ENCODE assay signal across 8 mouse cellular contexts in genomic region chr4:142098303-142098702, GRCm38 (mm10). TPM values are rescaled to one million over a fixed set of nuclear protein-coding genes. Genes with fewer than 3 reads are reported as not detected.
DNase-seq lines count a peak whose midpoint lies in the region; ATAC-seq and TF ChIP-seq lines count a peak whose summit lies in the region.

No protein-coding gene starts in this region.

- no peak overlapping the region for H3K4me3 ChIP-seq in CH12.LX (replicated peaks in 1 of 3; ENCODE audit: low read depth in 2 of 3, low read length in 2 of 3, poor library complexity in 1 of 3)
- no peak overlapping the region for H3K4me3 ChIP-seq in heart, embryonic 11.5 days (ENCODE audit: low read depth, low read length)
- H3K4me3 ChIP-seq in liver, embryonic 11.5 days (ENCODE audit: low read depth, low read length): no peak overlapping the region
- H3K4me3 ChIP-seq in stomach, postnatal 0 days (ENCODE audit: low read depth, low read length): no peak overlapping the region; the same call in 1 of the 2 replicates

- TF ChIP-seq POLR2A in CH12.LX (IDR thresholded peaks at IDR 0.05; ENCODE audit: low read depth, low read length): no peak

- no peak overlapping the region for H3K27ac ChIP-seq in CH12.LX (ENCODE audit: insufficient read depth, low read depth)
- H3K27ac ChIP-seq in heart, embryonic 11.5 days (ENCODE audit: low read depth, low read length): no peak overlapping the region
- no peak overlapping the region for H3K27ac ChIP-seq in liver, embryonic 11.5 days (ENCODE audit: low read depth, low read length)
- H3K27ac ChIP-seq in stomach, postnatal 0 days (replicated peaks): peak overlapping the region; percentile 82

- H3K9ac ChIP-seq in CH12.LX (ENCODE audit: insufficient read depth, low read depth): no peak overlapping the region
- no peak overlapping the region for H3K9ac ChIP-seq in heart, embryonic 11.5 days (ENCODE audit: low read depth, low read length)
- H3K9ac ChIP-seq in liver, embryonic 11.5 days (ENCODE audit: low read depth, low read length): no peak overlapping the region
- no peak overlapping the region for H3K9ac ChIP-seq in stomach, postnatal 0 days (ENCODE audit: low read length)

- in situ Hi-C loops in CH12.LX (cut with MboI; ENCODE audit: low pct_ligation_motif_present, low pct_unique_long_range_greater_than_20kb, low sequenced_read_pairs): loop anchor here (25.0 kb wide), 1 partner anchor 686 kb away; the partner anchor contains the start of genes Clcnkb and Hspb7

- no peaks in the 10 kb centered on the region for H3K36me3 ChIP-seq in CH12.LX (replicated peaks in 1 of 2; ENCODE audit: control insufficient read depth in 1 of 2, insufficient read depth in 1 of 2, low read length in 1 of 2)
- no peaks in the 10 kb centered on the region for H3K36me3 ChIP-seq in heart, embryonic 11.5 days (ENCODE audit: control insufficient read depth, insufficient read depth, low read length)
- no peaks in the 10 kb centered on the region for H3K36me3 ChIP-seq in liver, embryonic 11.5 days (ENCODE audit: control insufficient read depth, insufficient read depth, low read length)
- H3K36me3 ChIP-seq in stomach, postnatal 0 days (ENCODE audit: control insufficient read depth, insufficient read depth, low read length): no peaks in the 10 kb centered on the region

- no peak overlapping the region for H3K4me2 ChIP-seq in CH12.LX (ENCODE audit: insufficient read depth, low read depth, poor library complexity, severe bottlenecking)
- H3K4me2 ChIP-seq in heart, embryonic 11.5 days: peak overlapping the region; percentile 39; the same call in 1 of the 2 replicates
- H3K4me2 ChIP-seq in liver, embryonic 11.5 days: peak overlapping the region; percentile 13; the same call in 1 of the 2 replicates
- H3K4me2 ChIP-seq in stomach, postnatal 0 days (replicated peaks; ENCODE audit: low read depth): peak overlapping the region; percentile 47

- TF ChIP-seq RAD21 in CH12.LX (IDR thresholded peaks at IDR 0.05; ENCODE audit: low read depth, low read length): peak; percentile 84

- dilution Hi-C loops in CH12.LX (cut with MboI; ENCODE audit: extremely low pct_ligation_motif_present, extremely low pct_unique_long_range_greater_than_20kb, low sequenced_read_pairs): no loop called here

- DNase-seq in CH12.LX (ENCODE audit: extremely low read depth): peak; percentile 63
- peak; percentile 56 for DNase-seq in c-Kit-positive CD71-negative TER-119-negative erythroid progenitor cells, embryonic 14.5 days (ENCODE audit: low read depth)
- peak; percentile 57 for DNase-seq in fibroblast of lung, adult 2 months (ENCODE audit: low read depth)
- peak; percentile 93 for DNase-seq in kidney, postnatal 10 days
- DNase-seq in liver, embryonic 11.5 days (ENCODE audit: low spot score): peak; percentile 63
- DNase-seq in neural tube, embryonic 10.5 days (ENCODE audit: extremely low spot score, low spot score): peak; percentile 80
- peak; percentile 90 for DNase-seq in stomach, postnatal 0 days (ENCODE audit: low spot score)

- ATAC-seq in heart, embryonic 11.5 days (replicated peaks; ENCODE audit: insufficient number of reproducible peaks, low FRiP score, low TSS enrichment): no peak
- 0 out of 2 replicates have a peak, but pooled peaks have one; percentile 25 for ATAC-seq in liver, embryonic 11.5 days (replicated peaks; ENCODE audit: low FRiP score)
- ATAC-seq in stomach, postnatal 0 days (ENCODE audit: low FRiP score, low TSS enrichment): peak; percentile 56

- peak; percentile 49 to 91 for TF ChIP-seq CTCF in CH12.LX (conservative IDR thresholded peaks at IDR 0.05 in 1 of 2, IDR thresholded peaks at IDR 0.05 in 1 of 2; ENCODE audit: low read depth in 2 of 2, low read length in 2 of 2)
- peak; percentile 86 for TF ChIP-seq CTCF in stomach, postnatal 0 days (IDR thresholded peaks at IDR 0.05; ENCODE audit: low read depth)

- peaks cover 6% of the 10 kb centered on the region for H3K27me3 ChIP-seq in CH12.LX (replicated peaks)
- no peaks in the 10 kb centered on the region for H3K27me3 ChIP-seq in heart, embryonic 11.5 days (ENCODE audit: control insufficient read depth, insufficient read depth, low read length)
- H3K27me3 ChIP-seq in liver, embryonic 11.5 days (replicated peaks; ENCODE audit: control insufficient read depth, insufficient read depth, low read length): peaks cover 3% of the 10 kb centered on the region; the same call in 1 of the 2 replicates
- H3K27me3 ChIP-seq in stomach, postnatal 0 days (ENCODE audit: control insufficient read depth, insufficient read depth, low read length): no peaks in the 10 kb centered on the region

- no peak for TF ChIP-seq EP300 in CH12.LX (IDR thresholded peaks at IDR 0.05; ENCODE audit: low read length)
- no peak for TF ChIP-seq EP300 in stomach, postnatal 0 days (optimal IDR thresholded peaks at IDR 0.05)

- no peaks in the 10 kb centered on the region for H3K9me3 ChIP-seq in CH12.LX (replicated peaks; ENCODE audit: low read length)
- H3K9me3 ChIP-seq in heart, embryonic 11.5 days (replicated peaks; ENCODE audit: control insufficient read depth, low read length): no peaks in the 10 kb centered on the region
- no peaks in the 10 kb centered on the region for H3K9me3 ChIP-seq in liver, embryonic 11.5 days (ENCODE audit: control insufficient read depth, low read length)
- no peaks in the 10 kb centered on the region for H3K9me3 ChIP-seq in stomach, postnatal 0 days (ENCODE audit: control insufficient read depth, low read length)

- WGBS in heart, embryonic 11.5 days (ENCODE audit: insufficient replicate concordance): 14% methylated on average over 8 of the region's 8 CpGs
- 10% methylated on average over 8 of the region's 8 CpGs for WGBS in liver, embryonic 11.5 days
- 12% methylated on average over 8 of the region's 8 CpGs for WGBS in stomach, postnatal 0 days

- H3K4me1 ChIP-seq in CH12.LX (ENCODE audit: control insufficient read depth in 1 of 2, insufficient read depth in 2 of 2): no peaks in the 10 kb centered on the region
- peaks cover 11% of the 10 kb centered on the region for H3K4me1 ChIP-seq in heart, embryonic 11.5 days (ENCODE audit: control insufficient read depth, insufficient read depth, low read length)
- H3K4me1 ChIP-seq in liver, embryonic 11.5 days (replicated peaks; ENCODE audit: control insufficient read depth, insufficient read depth, low read length): peaks cover 9% of the 10 kb centered on the region; the same call in 1 of the 2 replicates
- peaks cover 5% of the 10 kb centered on the region for H3K4me1 ChIP-seq in stomach, postnatal 0 days (replicated peaks; ENCODE audit: control insufficient read depth, insufficient read depth)

- H3K79me2 ChIP-seq in CH12.LX (replicated peaks; ENCODE audit: control insufficient read depth, extremely low read depth, insufficient read depth, poor library complexity, severe bottlenecking): no peaks in the 10 kb centered on the region

TF ChIP-seq in CH12.LX, 34 proteins besides CTCF, POLR2A, EP300 and RAD21:
- TF ChIP-seq PAX5 (IDR thresholded peaks at IDR 0.05; ENCODE audit: low read length) (no peak), SMC3 (IDR thresholded peaks at IDR 0.05; ENCODE audit: low read depth, low read length) (peak; percentile 93), ETS1 (conservative IDR thresholded peaks at IDR 0.05; ENCODE audit: low read depth, low read length) (no peak), POLR2AphosphoS2 (IDR thresholded peaks at IDR 0.05; ENCODE audit: low read depth, low read length) (no peak), MXI1 (IDR thresholded peaks at IDR 0.05; ENCODE audit: low read depth, low read length) (no peak), ZMIZ1 (IDR thresholded peaks at IDR 0.05; ENCODE audit: low read depth, low read length) (no peak), IRF4 (IDR thresholded peaks at IDR 0.05; ENCODE audit: low read depth, low read length) (peak; percentile 35; the same call in 1 of the 2 replicates), ELF1 (IDR thresholded peaks at IDR 0.05; ENCODE audit: low read depth, low read length) (0 out of 2 replicates have a peak, but pooled peaks have one; percentile 23), USF1 (IDR thresholded peaks at IDR 0.05; ENCODE audit: low read depth, low read length) (no peak), CHD1 (IDR thresholded peaks at IDR 0.05; ENCODE audit: low read depth, low read length) (no peak), KAT2A (IDR thresholded peaks at IDR 0.05; ENCODE audit: insufficient replicate concordance, low read length) (no peak), RCOR1 (conservative IDR thresholded peaks at IDR 0.05; ENCODE audit: low read depth, low read length) (no peak), MAZ (IDR thresholded peaks at IDR 0.05; ENCODE audit: low read depth, low read length) (no peak), SIN3A (IDR thresholded peaks at IDR 0.05; ENCODE audit: low read length) (peak; percentile 36; the same call in 1 of the 2 replicates), NELFE (IDR thresholded peaks at IDR 0.05; ENCODE audit: low read depth, low read length) (no peak; the same call in 1 of the 2 replicates), ZC3H11A (IDR thresholded peaks at IDR 0.05; ENCODE audit: low read depth, low read length) (peak; percentile 82), ZNF384 (IDR thresholded peaks at IDR 0.05; ENCODE audit: low read depth, low read length) (no peak), MAFK (IDR thresholded peaks at IDR 0.05; ENCODE audit: insufficient replicate concordance, low read length) (no peak), HCFC1 (IDR thresholded peaks at IDR 0.05; ENCODE audit: low read depth, low read length) (no peak), MEF2A (IDR thresholded peaks at IDR 0.05; ENCODE audit: borderline replicate concordance, low read depth, low read length) (no peak), TBP (conservative IDR thresholded peaks at IDR 0.05; ENCODE audit: low read depth, low read length) (no peak), TCF12 (IDR thresholded peaks at IDR 0.05; ENCODE audit: low read depth, low read length) (no peak), JUND (conservative IDR thresholded peaks at IDR 0.05; ENCODE audit: low read depth, low read length) (no peak), MAX (IDR thresholded peaks at IDR 0.05; ENCODE audit: low read length) (no peak)

RNA-seq across cellular contexts. Expression of gene Tmem51, which starts 14.2 kb away (rescaled TPM):
- 1.1 and 1.4 TPM in 2 replicates for total RNA-seq in CH12.LX (2012; rRNA removed)
- 6.6 and 8.0 TPM in 2 replicates for total RNA-seq in CH12.LX (2014; rRNA removed)
- polyA plus RNA-seq in CH12.LX (2012; ENCODE audit: insufficient read length, low read depth): 8.0 and 8.5 TPM in 2 replicates
- polyA plus RNA-seq in heart, embryonic 11.5 days (2014; fragmentation: Nextera tagmentation; extraction: Ambion mirVana): 21.9 and 23.4 TPM in 2 replicates
- polyA plus RNA-seq in liver, embryonic 11.5 days (2014; fragmentation: Nextera tagmentation; extraction: Ambion mirVana): 16.7 and 17.7 TPM in 2 replicates
- polyA plus RNA-seq in stomach, postnatal 0 days (2015; fragmentation: Nextera tagmentation; extraction: Ambion mirVana): 79.0 and 90.0 TPM in 2 replicates
